Mouse (Mus musculus) neutrophil, adult 59 days (primary cell): ENCODE data around the gene Vmn1r203. TPM values are rescaled to one million over a fixed set of nuclear protein-coding genes. Genes with fewer than 3 reads are reported as not detected.

ENCODE experiments used
- total RNA-seq, 2 experiments: library from RNA; stranded (reverse); gene quantifications; 1 replicate in 1 of 2; 2 replicates in 1 of 2; pipeline ENCODE4 v1.2.4; 2023

The Vmn1r203 gene
- not detected for total RNA-seq

GRCm38 (mm10) chr13:22517814-22518213 lies at the start of gene Vmn1r203:
Vmn1r203 (plus strand) TSS chr13:22518114.

GRCm38 (mm10) chr13:22471623-22472022 lies 46.3 kb upstream of the Vmn1r203 start, which contains the start of gene Vmn1r201:
Vmn1r201 (plus strand) TSS chr13:22471923.

DNA sequence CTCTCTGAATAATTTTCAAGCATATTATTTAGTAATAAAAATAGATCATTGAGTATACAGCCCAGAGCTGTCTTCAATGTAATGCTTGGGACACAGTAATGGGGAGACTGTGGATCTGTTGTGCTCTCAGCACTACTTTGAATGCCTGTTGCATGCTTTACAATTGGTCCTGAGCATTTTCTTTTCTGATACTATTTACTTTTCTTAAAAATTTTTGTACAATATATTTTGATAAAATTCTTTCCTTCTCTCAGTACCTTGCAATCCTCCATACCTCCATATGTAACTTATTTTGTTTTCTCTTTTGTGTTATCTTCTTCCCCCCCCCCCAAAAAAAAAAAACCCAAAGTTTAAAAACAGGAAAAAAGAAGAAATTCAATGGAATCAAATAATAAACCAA lies 12.6 kb upstream of the Vmn1r203 start, which contains the start of gene Vmn1r202:
Gene Vmn1r202, minus strand, starts transcription at position 101 of the 400 bp plus-strand sequence.

GRCm38 (mm10) chr13:22552898-22553297 lies 35.0 kb downstream of the Vmn1r203 start, which contains the start of gene Vmn1r204:
Vmn1r204 (plus strand) TSS chr13:22553198.

Other genes starting within 250 kb of the Vmn1r203 start
- not detected for gene Vmn1r195, start 247.6 kb upstream of the Vmn1r203 start, total RNA-seq
- gene Vmn1r196, start 228.2 kb upstream of the Vmn1r203 start, total RNA-seq, result not detected
- gene Vmn1r197, start 193.5 kb upstream of the Vmn1r203 start, total RNA-seq, result not detected
- not detected for gene Vmn1r198, start 167.8 kb upstream of the Vmn1r203 start, total RNA-seq
- not detected for gene Vmn1r199, start 138.3 kb upstream of the Vmn1r203 start, total RNA-seq
- gene Vmn1r200, start 127.7 kb upstream of the Vmn1r203 start, total RNA-seq, result not detected
- gene Vmn1r201, start 46.2 kb upstream of the Vmn1r203 start, total RNA-seq, result not detected
- not detected for gene Vmn1r202, start 12.7 kb upstream of the Vmn1r203 start, total RNA-seq
- gene Vmn1r204, start 35.1 kb downstream of the Vmn1r203 start, total RNA-seq, result not detected
- gene Vmn1r205, start 74.9 kb downstream of the Vmn1r203 start, total RNA-seq, result not detected
- not detected for gene Vmn1r206, start 106.1 kb downstream of the Vmn1r203 start, total RNA-seq
- under 1 TPM; 0.13 TPM for gene Vmn1r207-ps, start 211.5 kb downstream of the Vmn1r203 start, total RNA-seq